Mouse (Mus musculus) thymus, postnatal 4 days (tissue): ENCODE results near the gene Igfbpl1.

Source experiments
- DNase-seq: peaks from one replicate; pipeline ENCODE4 v3.0.0; 2021

The Igfbpl1 gene

GRCm38 (mm10) chr4:45826275-45827040 lies at the start of gene Igfbpl1:
Gene Igfbpl1 (minus strand): TSS chr4:45826923.
- peak; percentile 22 for DNase-seq

GRCm38 (mm10) chr4:45872147-45872546 lies 45.4 kb upstream of the Igfbpl1 start:
- no peak for DNase-seq

GRCm38 (mm10) chr4:45869021-45869815 lies 42.5 kb upstream of the Igfbpl1 start:
- DNase-seq, result no peak

GRCm38 (mm10) chr4:45867416-45867815 lies 40.7 kb upstream of the Igfbpl1 start:
- no peak for DNase-seq

- DNase-seq, result no peak
Observed at GRCm38 (mm10) chr4:45861160-45861559, 34.4 kb upstream of the Igfbpl1 start.

- DNase-seq, result peak; percentile 73
Observed at GRCm38 (mm10) chr4:45855803-45856424, 29.2 kb upstream of the Igfbpl1 start.

GRCm38 (mm10) chr4:45853496-45854246 lies 26.9 kb upstream of the Igfbpl1 start:
- DNase-seq, result no peak

GRCm38 (mm10) chr4:45851640-45852051 lies 24.9 kb upstream of the Igfbpl1 start:
- DNase-seq, result no peak

GRCm38 (mm10) chr4:45849419-45849818 lies 22.7 kb upstream of the Igfbpl1 start:
- DNase-seq, result no peak

GRCm38 (mm10) chr4:45848825-45849156 lies 22.1 kb upstream of the Igfbpl1 start:
- DNase-seq, result no peak

- DNase-seq, result no peak
Observed at GRCm38 (mm10) chr4:45848109-45848824, 21.5 kb upstream of the Igfbpl1 start, which contains the start of gene Stra6l. Gene Stra6l (plus strand): TSS chr4:45848664.

- DNase-seq, result no peak
Observed at GRCm38 (mm10) chr4:45846263-45846662, 19.5 kb upstream of the Igfbpl1 start.

GRCm38 (mm10) chr4:45844355-45844754 lies 17.6 kb upstream of the Igfbpl1 start:
- DNase-seq, result peak; percentile 73

- DNase-seq, result no peak
Observed at GRCm38 (mm10) chr4:45833461-45833860, 6.7 kb upstream of the Igfbpl1 start.

GRCm38 (mm10) chr4:45831996-45832395 lies 5.3 kb upstream of the Igfbpl1 start:
- no peak for DNase-seq

GRCm38 (mm10) chr4:45829907-45830759 lies 3.4 kb upstream of the Igfbpl1 start:
- DNase-seq, result no peak

- DNase-seq, result no peak
Observed at GRCm38 (mm10) chr4:45824761-45825556, 1.8 kb downstream of the Igfbpl1 start.

GRCm38 (mm10) chr4:45824049-45824760 lies 2.5 kb downstream of the Igfbpl1 start:
- DNase-seq, result no peak

- no peak for DNase-seq
Observed at GRCm38 (mm10) chr4:45822781-45823575, 3.7 kb downstream of the Igfbpl1 start.
